Mouse (Mus musculus) R1 (cell line): ENCODE data around the gene Myrip.

Experiments used
- DNase-seq: peaks from one replicate; pipeline ENCODE4 v3.0.0-alpha.2; 2018; ENCODE audit warnings: low read depth, low spot score

Myrip gene

DNA sequence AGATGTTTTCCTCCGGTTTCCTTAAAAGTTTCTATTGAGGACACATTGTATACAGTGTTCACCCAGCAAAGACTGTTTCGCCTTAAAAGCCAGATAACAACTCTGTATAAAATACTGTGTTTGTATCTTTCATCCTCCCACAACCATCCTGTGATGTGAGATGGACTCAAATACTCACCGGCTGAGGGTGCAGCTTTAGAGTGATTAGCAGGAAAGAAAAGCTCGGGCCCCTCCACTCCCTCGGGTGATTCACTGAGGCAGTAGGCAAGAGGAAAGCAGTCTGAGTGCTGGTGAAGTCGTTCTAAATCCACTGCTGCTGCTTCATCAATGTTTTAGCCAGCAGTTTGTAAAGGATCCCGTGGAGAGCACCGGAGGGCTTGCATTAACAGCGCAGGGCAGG is 93.9 kb downstream of the Myrip start:
- no peak for DNase-seq

GRCm38 (mm10) chr9:120396579-120397185 is 95.4 kb downstream of the Myrip start:
- no peak for DNase-seq

DNA sequence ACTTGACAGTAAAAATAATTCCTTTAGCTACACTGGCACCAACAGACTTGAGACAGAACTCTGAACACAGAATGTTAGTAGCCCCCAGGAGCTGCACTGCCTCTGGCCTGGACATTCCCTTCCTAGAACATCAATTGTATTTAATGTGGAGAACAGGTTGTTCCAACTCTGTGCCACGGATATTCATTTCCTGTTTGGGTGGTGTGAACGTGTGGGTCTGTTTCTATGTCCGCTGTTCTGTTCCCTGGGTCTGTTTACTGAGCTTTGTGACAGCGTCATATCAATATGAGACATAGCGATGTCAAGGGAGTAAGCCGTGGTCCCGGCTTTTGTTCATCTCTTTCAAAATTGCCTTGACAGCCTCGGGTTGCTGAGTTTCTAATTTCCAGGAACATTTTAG is 97.0 kb downstream of the Myrip start:
- DNase-seq = no peak

DNA sequence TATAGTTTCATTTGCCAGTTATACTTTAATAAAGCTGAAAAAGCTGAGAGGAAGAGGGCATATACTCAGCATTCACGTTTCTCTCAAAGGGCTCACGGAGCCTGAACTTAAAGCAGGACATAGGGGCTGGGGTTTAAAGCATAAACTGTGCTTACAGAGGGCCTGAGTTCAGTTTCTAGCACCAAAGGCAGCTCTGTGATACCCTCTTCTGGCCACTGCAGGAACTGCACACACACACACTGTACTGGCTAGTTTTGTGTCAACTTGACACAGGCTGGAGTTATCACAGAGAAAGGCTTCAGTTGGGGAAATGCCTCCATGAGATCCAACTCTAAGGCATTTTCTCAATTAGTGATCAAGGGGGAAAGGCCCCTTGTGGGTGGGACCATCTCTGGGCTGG is 98.2 kb downstream of the Myrip start:
- peak; percentile 39 for DNase-seq

DNA sequence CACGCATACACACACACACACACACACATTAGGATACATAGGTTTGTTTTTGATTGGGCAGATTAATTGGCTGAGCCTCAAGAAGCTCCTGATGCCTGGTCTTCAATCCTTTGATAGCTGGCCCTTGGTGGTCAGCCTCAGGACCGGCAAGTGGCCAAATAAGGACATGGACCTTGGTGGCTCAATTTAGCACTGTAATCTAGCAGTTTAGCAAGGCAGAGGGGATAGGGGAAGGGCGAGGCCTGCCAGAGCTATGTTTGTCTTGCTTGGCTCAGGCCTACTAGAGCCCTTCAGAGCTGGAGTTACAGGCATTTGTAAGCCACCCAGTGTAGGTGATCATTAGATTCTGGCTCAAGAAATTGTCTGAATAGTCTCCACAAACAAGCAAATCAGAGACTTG is 101.1 kb downstream of the Myrip start:
- DNase-seq = no peak

DNA sequence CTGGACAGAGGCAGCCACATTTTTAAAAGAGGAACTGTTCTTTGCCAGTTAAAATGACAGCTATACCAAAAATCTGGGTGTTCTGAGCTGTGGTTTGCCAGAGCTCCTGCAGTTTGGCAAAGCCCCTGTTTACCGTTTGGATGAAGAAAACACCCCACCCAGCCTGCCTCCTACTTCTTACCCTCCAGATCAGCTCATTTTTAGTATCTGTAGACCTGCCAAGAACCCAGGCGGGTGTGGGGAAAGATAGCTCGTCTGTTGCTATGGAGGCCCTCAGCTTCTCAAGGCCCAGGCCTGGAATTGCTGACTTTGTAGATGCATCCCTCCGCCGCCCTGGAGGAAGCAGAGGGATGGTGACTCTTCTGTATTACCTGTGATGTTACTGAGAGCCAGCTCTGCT is 102.3 kb downstream of the Myrip start:
- no peak for DNase-seq

- DNase-seq = no peak
Measured at GRCm38 (mm10) chr9:120409663-120410181, 108.4 kb downstream of the Myrip start.

GRCm38 (mm10) chr9:120410421-120410820 is 109.1 kb downstream of the Myrip start:
- DNase-seq = peak; percentile 70

- DNase-seq = peak; percentile 84
Measured at GRCm38 (mm10) chr9:120415504-120415903, 114.2 kb downstream of the Myrip start.

DNA sequence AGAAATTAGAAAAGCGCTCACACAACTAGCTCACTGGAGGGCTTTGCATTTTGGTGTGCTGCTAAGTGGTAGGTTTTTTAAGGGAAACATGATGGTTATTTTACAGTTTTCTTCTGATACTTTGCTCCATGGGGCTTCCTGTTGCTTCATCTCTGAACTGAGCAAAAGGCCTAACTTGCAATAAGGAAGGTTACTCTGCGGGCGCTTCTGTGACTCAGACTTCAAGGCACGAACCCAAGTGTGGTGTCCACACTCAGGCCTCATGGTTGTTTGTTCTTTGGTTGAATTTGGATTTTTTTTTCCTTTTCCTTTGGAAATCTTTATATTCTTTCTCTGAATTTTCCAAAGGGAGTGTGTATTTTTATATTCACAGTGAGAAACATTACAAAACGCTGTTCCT is 114.8 kb downstream of the Myrip start:
- DNase-seq = no peak

- no peak for DNase-seq
Measured at GRCm38 (mm10) chr9:120416729-120417128, 115.4 kb downstream of the Myrip start.

GRCm38 (mm10) chr9:120418582-120418981 is 117.3 kb downstream of the Myrip start:
- no peak for DNase-seq

GRCm38 (mm10) chr9:120424567-120424966 is 123.3 kb downstream of the Myrip start:
- DNase-seq = no peak

GRCm38 (mm10) chr9:120425768-120426167 is 124.5 kb downstream of the Myrip start:
- DNase-seq = peak; percentile 65

DNA sequence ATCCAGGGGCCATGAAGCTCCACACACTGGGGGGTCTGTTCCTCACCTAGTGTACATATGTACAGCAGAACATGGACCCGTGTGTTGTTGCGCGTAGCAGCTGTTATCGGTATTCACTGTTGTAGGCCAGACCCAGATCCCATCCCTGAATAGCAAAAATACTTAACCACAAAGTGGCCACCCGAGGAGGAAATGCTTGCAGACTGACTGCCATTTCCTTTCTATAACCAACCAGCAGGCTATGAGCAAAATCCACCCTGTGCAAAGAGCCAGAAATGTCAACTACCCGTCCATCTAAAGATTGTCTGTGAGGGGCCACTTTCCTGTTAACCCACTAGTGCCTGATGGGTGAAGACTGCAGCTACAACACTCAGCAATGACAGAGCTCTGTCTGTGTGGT is 126.9 kb downstream of the Myrip start:
- DNase-seq = no peak

DNA sequence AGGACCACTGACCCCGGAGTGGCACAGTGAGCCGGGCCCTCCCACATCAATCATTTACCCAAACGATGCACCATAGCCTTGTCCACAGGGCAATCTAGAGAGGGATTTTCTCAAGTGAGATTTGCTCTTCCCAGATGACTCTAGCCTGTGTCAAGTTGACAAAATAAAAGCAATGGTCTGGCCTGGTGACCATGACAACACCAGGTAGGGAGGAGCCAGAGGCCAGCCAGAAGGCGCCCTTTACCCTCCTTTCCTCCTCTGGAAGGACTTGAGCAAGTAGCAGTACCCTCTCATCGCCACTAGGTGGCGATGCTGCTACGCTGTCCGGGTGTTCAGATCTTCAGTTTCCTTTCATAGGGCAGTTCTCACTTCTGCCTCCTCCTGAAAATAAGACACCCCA is 132.4 kb downstream of the Myrip start:
- DNase-seq = peak; percentile 90

DNA sequence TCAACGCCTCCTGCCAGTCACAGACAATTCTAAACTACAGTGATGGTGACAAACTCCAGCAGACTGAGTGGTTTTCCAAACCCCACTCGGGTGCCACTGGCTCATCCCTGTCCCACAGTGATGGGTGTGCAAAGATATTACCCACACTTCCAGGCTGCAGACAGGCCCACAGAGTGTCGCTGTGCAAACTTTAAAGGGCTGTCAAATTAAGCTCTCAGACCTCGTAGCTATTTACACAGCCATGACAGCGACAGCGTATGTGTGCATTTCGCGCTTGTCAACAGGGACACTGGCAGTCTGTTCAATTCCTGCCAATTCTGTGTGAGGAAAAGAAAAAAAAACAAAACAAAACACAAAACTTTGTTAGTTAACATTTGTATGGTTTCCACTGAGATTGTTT is 134.5 kb downstream of the Myrip start:
- DNase-seq = no peak

DNA sequence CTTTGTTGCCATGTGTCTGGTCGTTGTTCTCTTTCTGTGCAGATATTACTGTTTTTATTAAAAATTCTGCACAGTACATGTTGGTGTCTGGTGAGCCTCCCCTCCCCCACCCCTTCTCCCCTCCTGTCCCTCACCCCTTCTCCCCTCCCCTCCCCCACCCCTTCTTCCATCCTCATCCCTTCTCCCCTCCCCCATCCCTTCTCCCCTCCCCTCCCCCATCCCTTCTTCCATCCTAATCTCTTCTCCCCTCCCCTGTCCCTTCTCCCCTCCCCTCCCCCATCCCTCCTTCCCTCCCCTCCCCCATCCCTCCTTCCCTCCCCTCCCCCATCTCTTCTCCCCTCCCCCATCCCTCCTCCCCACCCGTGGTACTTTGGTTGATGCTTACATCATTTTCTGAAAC is 135.5 kb downstream of the Myrip start:
- no peak for DNase-seq

- no peak for DNase-seq
Measured at GRCm38 (mm10) chr9:120437266-120437876, 136.1 kb downstream of the Myrip start.

DNA sequence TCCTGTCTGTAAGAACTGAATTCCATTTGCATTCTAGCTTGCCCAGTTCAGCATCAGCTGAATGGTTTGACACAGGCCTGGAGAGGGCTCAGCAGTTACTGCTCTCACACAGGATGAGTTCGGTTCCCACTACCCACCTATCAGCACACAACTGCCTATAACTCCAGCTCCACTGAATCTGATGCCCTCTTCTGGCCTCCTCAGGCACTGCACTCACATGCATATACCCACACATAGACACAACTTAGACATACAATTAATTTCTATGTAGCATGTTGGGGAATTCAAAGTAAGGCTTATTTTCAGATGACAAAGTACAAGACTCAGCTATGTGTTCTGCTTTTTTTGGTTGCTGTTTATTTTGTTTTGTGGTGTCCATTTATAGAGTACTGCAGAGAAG is 137.0 kb downstream of the Myrip start:
- peak; percentile 13 for DNase-seq

DNA sequence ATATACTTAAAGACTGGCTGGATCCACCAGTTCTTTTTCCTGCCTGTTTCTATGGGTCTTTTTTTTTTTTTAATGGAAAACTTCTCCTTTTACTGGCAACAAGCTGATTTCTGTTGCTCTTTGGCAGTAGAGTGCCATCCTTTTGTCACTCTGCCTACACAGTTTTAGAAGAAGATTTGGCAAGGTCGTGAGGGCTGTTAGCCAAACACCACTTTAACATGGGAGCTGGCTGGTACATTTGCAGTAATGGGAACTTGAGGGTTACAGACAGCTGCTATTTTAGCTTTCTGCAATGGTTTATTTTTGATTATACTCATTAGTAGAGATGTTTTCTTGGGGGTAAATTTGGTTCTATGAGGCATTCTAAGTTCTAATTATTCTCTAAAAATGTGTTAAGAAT is 137.5 kb downstream of the Myrip start:
- no peak for DNase-seq

GRCm38 (mm10) chr9:120444642-120445041 is 143.3 kb downstream of the Myrip start:
- DNase-seq = no peak

- no peak for DNase-seq
Measured at GRCm38 (mm10) chr9:120449696-120450329, 148.5 kb downstream of the Myrip start.
